Mouse (Mus musculus): ENCODE measurements around the gene Xylb.

Gene Xylb

GRCm38 (mm10) chr9:119357331-119358057 lies at the start of gene Xylb:
Xylb (plus strand) TSS chr9:119357381.
- peak; percentile 78 to 92 for DNase-seq (ENCODE audit: low spot score in 2 of 2)

GRCm38 (mm10) chr9:119309067-119309466 lies 48.1 kb upstream of the Xylb start:
- no peak for DNase-seq (ENCODE audit: low spot score in 2 of 2)

DNA sequence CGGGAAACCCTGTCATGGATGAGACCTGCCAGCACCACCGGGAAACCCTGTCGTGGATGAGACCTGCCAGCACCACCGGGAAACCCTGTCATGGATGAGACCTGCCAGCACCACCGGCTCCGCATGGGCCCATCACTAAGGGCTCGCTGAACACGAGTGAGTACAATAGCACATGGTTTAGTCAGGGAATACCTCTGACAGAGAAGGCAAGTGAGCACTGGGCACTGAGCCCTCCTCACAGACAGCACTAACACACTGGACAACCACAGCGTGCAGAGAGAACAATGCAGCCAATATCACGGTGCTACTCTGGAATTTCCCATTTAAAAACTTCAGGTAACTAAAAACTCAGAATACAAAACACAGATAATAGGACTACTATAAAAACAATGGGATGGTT lies 44.1 kb upstream of the Xylb start:
- DNase-seq (ENCODE audit: low spot score in 2 of 2): no peak

- DNase-seq (ENCODE audit: low spot score in 2 of 2): no peak
Observed at GRCm38 (mm10) chr9:119318891-119319290, 38.3 kb upstream of the Xylb start.

DNA sequence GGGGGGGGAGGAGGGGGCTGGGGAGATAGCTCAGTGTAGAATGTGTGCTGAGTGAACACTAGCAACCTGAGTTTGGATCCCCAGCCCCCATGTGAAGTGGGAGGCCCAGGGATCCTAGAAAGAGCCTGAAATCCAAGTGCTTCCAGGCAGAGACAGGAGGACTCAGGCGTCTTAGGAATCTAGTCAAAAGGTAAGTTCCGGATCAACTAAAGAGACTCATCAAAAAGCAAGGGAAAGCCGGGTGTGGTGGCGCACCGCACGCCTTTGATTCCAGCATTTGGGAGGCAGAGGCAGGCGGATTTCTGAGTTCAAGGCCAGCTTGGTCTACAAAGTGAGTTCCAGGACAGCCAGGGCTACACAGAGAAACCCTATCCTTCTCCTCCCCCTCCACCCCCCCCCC lies 36.7 kb upstream of the Xylb start:
- no peak for DNase-seq (ENCODE audit: low spot score in 2 of 2)

- DNase-seq (ENCODE audit: low spot score in 2 of 2): no peak
Observed at GRCm38 (mm10) chr9:119320946-119321345, 36.2 kb upstream of the Xylb start.

GRCm38 (mm10) chr9:119321392-119322229 lies 35.6 kb upstream of the Xylb start:
- DNase-seq (ENCODE audit: low spot score in 2 of 2): peak in 1 of 2 experiments; percentile 67

DNA sequence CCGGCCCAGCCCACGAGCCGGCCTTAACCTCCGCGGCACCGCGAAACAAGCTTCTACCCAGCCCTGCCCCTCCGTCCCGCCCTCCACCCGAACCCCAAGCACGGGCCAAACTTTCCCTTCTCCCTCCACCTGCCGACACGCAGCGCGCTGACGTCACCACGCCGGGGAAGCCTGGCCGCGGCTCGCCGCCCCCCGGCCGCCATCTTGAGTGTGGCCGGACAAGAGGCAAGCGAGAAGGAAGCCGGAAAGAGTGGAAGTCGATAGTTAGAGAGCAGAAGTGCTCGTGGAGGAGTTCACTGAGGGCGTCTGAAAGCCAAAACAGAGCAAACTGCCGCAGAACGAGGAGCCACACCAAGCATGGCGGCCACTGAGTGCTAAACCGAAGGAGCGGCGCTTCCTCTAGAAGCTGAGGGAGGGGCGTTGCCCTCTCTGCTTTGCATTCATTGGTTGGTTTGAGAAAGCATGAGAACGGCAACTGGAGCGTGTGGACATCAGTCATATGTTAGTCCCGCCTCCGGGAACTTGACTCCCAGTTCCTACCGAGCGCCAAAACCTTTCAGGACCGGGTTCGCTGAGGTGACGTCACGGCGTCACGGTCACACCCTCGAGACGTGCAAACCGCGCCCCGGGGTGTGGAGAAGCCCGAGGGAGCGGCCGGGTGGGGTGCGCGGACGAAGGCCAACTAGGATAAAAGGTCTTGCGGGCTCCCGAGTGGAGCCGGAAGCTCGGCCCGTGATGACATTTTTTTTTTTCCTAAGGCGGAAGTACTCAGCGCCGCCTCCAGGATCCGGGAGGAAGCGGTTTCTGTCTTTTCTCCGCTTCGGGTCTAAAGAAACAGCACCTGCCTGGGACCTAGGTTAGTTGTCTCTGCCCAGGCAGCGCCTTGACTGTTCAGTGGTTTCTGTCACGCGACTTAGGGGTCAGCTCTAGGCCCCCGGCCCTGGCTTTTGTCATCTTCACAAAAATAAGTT lies 34.6 kb upstream of the Xylb start, which contains the start of gene Oxsr1:
Gene Oxsr1 (minus strand): TSS at position 139 of the 971 bp plus-strand sequence.
- peak; percentile 97 to 98 for DNase-seq (ENCODE audit: low spot score in 2 of 2)

DNA sequence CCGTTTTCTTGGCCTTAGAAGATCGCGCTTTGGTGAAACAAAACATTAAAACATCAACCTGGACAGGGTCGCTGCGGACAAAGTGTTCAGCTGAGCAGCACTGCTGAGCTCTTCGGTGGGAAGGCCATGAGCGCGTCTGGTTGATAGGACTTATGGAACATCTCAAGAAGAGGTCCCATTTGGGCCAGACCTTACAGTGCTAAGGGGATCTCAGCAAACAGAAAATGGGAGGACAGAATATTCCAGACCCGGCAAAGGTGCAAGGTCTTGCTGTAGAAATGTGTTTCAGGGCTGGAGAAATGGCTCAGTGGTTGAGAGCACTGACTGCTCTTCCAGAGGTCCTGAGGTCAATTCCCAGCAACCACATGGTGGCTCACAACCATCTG lies 33.9 kb upstream of the Xylb start:
- DNase-seq (ENCODE audit: low spot score in 2 of 2): no peak

- no peak for DNase-seq (ENCODE audit: low spot score in 2 of 2)
Observed at GRCm38 (mm10) chr9:119324130-119324529, 33.1 kb upstream of the Xylb start.

DNA sequence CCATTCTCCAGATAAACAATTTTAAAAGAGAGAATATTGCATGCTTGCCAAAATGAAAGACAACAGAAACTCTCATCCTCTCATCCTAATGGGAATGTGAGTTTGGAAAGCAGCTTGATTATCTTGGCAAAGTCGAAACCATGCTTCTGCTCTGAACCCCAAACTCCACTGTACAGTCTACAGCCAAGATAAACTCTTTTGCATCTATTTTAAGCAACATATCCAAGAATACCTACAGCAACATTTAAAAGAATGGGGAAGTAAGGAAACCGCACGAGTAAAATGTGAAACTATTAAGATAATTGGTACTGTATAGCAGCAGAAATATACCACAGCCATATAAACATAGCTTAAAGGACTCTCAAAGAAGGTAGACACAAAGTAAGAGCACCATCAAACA lies 28.7 kb upstream of the Xylb start:
- no peak for DNase-seq (ENCODE audit: low spot score in 2 of 2)

- DNase-seq (ENCODE audit: low spot score in 2 of 2): no peak
Observed at GRCm38 (mm10) chr9:119330186-119330963, 26.8 kb upstream of the Xylb start.

GRCm38 (mm10) chr9:119334324-119334723 lies 22.9 kb upstream of the Xylb start:
- peak in 1 of 2 experiments; percentile 45 for DNase-seq (ENCODE audit: low spot score in 2 of 2)

DNA sequence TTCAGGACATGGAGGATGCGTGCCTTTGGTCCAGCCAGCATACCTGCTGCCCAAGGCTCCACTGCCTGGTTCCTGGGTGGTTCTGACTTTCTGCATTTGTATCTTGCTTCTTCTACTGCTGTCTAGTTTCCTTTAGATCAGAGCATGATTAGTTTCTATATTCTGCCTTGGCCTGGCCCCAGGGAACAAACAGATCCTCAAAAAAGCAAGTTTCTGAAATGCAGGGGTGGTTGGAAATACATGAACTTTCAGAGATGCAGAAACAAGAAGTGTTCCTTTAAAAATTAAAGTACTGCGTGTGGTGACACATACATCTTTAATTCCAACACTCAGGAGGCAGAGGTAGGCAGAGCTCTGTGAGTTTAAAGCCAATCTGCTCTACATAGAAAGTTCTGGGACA lies 22.3 kb upstream of the Xylb start:
- DNase-seq (ENCODE audit: low spot score in 2 of 2): no peak

DNA sequence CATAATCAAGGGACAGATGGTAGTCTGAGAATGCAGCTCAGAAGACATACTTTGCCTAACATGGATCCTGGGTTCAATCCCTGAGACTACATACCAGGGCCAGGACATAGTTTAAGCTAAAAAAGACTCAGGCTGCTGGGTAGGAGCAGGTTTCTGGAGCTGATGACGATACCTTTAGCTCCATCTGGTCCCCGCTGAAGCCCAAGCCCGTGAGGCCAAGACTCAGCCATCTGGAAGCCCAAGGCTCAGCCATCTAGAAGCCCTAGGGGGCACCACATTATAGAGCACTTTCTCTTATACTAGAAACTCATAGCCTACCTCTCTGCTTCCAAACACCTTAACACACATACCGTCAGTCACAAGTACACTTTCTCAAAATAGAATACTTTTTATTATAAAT lies 21.6 kb upstream of the Xylb start:
- DNase-seq (ENCODE audit: low spot score in 2 of 2): no peak

- DNase-seq (ENCODE audit: low spot score in 2 of 2): no peak
Observed at GRCm38 (mm10) chr9:119337842-119338241, 19.3 kb upstream of the Xylb start.

DNA sequence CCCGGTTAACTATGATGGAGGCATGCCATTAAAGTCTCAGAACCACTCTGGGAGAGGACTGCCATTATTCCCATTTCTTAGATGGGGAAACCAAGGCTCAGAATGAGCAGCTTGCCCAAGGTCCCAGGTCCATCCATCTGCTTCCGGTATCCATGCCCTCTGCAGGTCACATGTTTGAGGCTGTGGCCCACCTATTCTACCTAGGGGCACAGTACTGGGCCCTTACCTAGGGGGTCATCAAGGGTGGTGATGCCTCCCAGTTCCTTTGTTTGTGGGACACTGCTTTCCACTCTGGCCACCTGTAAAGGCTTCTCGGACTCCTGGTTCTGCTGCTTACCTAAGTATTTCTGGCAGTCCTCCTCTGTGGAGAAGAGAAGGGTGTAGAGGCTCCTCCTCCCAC lies 18.8 kb upstream of the Xylb start:
- no peak for DNase-seq (ENCODE audit: low spot score in 2 of 2)

GRCm38 (mm10) chr9:119339106-119339505 lies 18.1 kb upstream of the Xylb start:
- DNase-seq (ENCODE audit: low spot score in 2 of 2): peak in 1 of 2 experiments; percentile 39

DNA sequence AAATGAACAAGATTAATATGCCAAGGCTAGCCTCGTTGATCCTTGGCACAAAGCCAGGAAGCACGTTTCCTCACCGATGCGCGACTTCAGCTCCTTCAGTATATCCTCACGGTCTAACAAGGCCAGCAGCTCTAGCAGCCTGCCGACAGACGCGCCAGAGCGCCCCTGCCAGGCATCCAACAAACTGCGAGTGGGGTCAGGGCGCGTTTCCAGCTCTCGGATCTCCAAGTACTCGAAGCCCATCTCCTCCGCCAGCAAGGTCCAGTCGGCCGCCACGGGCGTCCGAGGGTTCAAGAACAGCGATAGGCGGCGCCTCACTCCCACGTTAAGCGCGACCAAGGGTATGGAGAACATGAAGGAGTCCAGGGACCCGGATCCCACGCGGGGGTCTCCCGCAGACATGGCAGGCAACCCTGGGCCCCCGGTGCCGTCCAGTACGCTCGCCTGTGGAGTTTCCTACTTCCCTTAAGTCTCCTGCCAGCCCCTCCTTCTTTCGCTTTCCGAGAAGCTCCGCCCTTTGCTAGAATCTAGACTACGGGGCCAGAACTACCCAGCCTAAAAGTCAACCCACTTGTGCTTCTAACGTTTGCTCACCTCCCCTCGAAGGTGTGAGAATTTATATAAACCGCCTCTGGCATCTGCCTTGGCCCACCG lies 17.5 kb upstream of the Xylb start, which contains the start of gene Acaa1a:
Gene Acaa1a (plus strand): TSS at position 119 of the 654 bp plus-strand sequence.
- peak; percentile 79 to 84 for DNase-seq (ENCODE audit: low spot score in 2 of 2)

DNA sequence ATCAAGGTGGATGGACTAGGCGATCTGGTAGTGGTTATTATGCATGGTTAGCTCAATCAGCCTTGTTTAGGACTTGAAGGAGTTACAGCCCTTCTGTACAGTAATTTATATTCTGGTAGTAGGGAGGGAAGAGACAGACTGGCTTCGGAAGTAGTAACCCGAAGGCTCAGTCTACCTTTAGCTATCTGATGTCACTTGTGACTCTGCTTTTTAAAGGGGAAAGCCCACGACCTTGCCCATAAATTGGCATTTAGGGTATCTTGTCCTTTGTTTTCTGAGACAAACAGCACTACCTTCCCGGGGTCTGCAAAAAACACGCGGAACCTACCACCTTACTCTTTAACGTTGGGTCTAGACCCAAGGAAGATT lies 17.0 kb upstream of the Xylb start:
- no peak for DNase-seq (ENCODE audit: low spot score in 2 of 2)

All from spleen, postnatal 10 days (tissue).